Mouse (Mus musculus) CH12.LX (cell line): ENCODE measurements around the gene Aqr.

ENCODE experiments used
- CTCF ChIP-seq, 2 experiments: IDR thresholded peaks in 1 of 2; conservative IDR thresholded peaks in 1 of 2; 2 replicates each; pipeline ENCODE4 v1.5.1; 2011 to 2012; ENCODE audit warnings: low read depth in 2 of 2, low read length in 2 of 2, improper control_type of control experiment in 1 of 2, inconsistent platforms in 1 of 2, mild to moderate bottlenecking in 1 of 2, moderate library complexity in 1 of 2
- MAFK ChIP-seq: IDR thresholded peaks from 2 replicates; pipeline ENCODE4 v1.6.1; 2011; ENCODE audit warnings: low read length, improper control_type of control experiment; ENCODE audit not compliant: insufficient replicate concordance
- MAZ ChIP-seq: IDR thresholded peaks from 2 replicates; pipeline ENCODE4 v1.6.1; 2012; ENCODE audit warnings: low read depth, mild to moderate bottlenecking, inconsistent platforms, low read length, improper control_type of control experiment, moderate library complexity
- MEF2A ChIP-seq: IDR thresholded peaks from 2 replicates; pipeline ENCODE4 v1.6.1; 2014; ENCODE audit warnings: low read depth, mild to moderate bottlenecking, inconsistent platforms, low read length, improper control_type of control experiment, borderline replicate concordance
- MXI1 ChIP-seq: IDR thresholded peaks from 2 replicates; pipeline ENCODE4 v1.6.1; 2011; ENCODE audit warnings: mild to moderate bottlenecking, low read depth, low read length, improper control_type of control experiment
- NRF1 ChIP-seq: IDR thresholded peaks from 2 replicates; pipeline ENCODE4 v1.6.1; 2014; ENCODE audit warnings: low read depth, mild to moderate bottlenecking, inconsistent platforms, low read length, improper control_type of control experiment, moderate library complexity
- POLR2A ChIP-seq: IDR thresholded peaks from 2 replicates; pipeline ENCODE4 v1.6.1; 2011; ENCODE audit warnings: low read depth, mild to moderate bottlenecking, improper control_type of control experiment, low read length
- TBP ChIP-seq: conservative IDR thresholded peaks from 2 replicates; pipeline ENCODE4 v1.6.1; 2011; ENCODE audit warnings: low read depth, low read length, improper control_type of control experiment
- TCF12 ChIP-seq: IDR thresholded peaks from 2 replicates; pipeline ENCODE4 v1.6.1; 2014; ENCODE audit warnings: low read depth, mild to moderate bottlenecking, inconsistent platforms, low read length, improper control_type of control experiment
- UBTF ChIP-seq: IDR thresholded peaks from 2 replicates; pipeline ENCODE4 v1.6.1; 2012; ENCODE audit warnings: low read depth, mild to moderate bottlenecking, inconsistent platforms, low read length, improper control_type of control experiment, moderate library complexity
- ZC3H11A ChIP-seq: IDR thresholded peaks from 2 replicates; pipeline ENCODE4 v1.6.1; 2012; ENCODE audit warnings: low read depth, mild to moderate bottlenecking, inconsistent platforms, low read length, improper control_type of control experiment

GRCm38 (mm10) chr2:114115563-114115962 is 71.3 kb downstream of the Aqr start:
- no peak for TF ChIP-seq POLR2A
- TF ChIP-seq MAZ = no peak
- TF ChIP-seq UBTF = no peak
- TF ChIP-seq MXI1 = no peak
- TF ChIP-seq MAFK = no peak
- no peak for TF ChIP-seq CTCF (conservative IDR thresholded peaks at IDR 0.05 in 1 of 2, IDR thresholded peaks at IDR 0.05 in 1 of 2; ENCODE audit: low read depth in 2 of 2, low read length in 2 of 2)
- no peak for TF ChIP-seq TBP
- no peak for TF ChIP-seq ZC3H11A
- TF ChIP-seq NRF1 = no peak
- TF ChIP-seq MEF2A = no peak
- TF ChIP-seq TCF12 = no peak
